Mouse (Mus musculus): ENCODE data around the gene Nptn.
"Not testable (repeated sequence)": the region's sequence is repeated elsewhere in the genome, so short reads cannot be mapped to it uniquely, and the experiment has no call there.

The Nptn gene

DNA sequence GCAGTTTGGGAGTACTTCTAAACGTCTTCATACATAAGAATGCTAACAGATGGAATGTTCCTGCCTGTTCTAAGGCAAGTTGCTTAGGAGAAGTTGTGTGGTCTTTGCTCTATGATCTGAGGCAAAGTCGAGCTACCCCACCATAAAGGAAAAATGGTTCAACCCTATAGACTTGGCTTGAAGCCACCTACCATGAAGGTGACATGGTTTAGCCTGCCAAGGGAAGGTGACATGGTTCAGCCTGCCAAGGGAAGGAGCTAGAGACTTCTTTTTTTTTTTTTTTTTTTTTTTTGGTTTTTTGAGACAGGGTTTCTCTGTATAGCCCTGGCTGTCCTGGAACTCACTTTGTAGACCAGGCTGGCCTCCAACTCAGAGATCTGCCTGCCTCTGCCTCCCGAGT, 16.1 kb upstream of the Nptn start:
- not testable (repeated sequence) for DNase-seq

DNA sequence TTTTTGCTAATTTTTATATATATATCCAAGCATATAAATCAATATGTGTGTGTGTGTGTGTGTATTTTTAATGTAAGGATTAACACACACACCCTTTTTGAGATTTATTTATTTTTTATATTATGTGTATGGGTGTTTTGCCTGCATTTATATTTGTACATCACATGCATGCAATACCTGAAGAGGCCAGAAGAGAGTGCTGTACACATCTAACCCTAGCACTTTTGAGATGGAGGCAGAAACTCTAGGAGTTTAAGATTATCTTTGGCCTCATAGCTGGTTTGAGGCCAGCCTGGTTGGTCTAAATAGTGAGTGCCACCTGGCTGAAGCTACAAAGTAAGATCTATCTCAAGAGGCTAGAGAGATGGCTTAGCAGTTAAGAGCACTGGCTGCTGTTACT, 14.4 kb upstream of the Nptn start:
- no peak for DNase-seq

DNA sequence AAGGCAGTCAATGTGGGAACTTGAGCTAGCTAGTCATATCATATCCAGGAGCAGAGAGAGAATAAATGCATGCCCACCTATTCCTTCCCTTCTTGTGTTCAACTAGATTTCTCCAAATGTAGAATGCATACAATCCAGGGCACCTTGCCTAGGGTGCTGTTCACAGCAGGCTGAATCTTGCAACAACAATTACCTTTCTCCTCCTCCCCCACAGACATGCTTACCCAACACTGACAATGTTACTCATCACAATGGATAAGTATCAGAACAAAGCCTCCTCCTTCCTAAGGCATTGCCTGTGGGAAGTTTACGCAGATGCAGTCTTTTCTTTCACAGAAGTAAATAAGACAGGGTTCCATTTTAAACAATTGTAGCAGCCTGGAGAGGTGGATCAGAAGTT, 11.0 kb upstream of the Nptn start:
- DNase-seq: no peak

DNA sequence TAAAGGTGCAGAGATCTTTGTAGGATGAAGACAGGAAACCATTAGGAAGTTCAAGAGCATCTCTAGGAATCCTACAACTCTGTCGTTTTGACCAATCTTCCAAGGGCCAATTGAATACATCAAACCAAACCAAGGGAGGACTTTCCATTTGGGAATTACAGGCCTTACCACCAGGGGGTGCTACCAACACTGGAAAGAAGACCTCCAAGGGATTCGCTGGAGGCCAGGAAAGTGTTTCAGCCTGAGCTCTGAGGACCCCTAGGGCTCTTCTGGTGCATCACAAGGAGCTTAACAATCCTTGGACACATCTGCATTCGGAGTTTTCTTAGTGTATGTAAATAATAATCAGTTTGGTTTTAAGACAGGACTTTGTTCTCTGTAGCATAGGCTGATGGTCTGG, 3.4 kb upstream of the Nptn start:
- peak; percentile 87 for DNase-seq

DNA sequence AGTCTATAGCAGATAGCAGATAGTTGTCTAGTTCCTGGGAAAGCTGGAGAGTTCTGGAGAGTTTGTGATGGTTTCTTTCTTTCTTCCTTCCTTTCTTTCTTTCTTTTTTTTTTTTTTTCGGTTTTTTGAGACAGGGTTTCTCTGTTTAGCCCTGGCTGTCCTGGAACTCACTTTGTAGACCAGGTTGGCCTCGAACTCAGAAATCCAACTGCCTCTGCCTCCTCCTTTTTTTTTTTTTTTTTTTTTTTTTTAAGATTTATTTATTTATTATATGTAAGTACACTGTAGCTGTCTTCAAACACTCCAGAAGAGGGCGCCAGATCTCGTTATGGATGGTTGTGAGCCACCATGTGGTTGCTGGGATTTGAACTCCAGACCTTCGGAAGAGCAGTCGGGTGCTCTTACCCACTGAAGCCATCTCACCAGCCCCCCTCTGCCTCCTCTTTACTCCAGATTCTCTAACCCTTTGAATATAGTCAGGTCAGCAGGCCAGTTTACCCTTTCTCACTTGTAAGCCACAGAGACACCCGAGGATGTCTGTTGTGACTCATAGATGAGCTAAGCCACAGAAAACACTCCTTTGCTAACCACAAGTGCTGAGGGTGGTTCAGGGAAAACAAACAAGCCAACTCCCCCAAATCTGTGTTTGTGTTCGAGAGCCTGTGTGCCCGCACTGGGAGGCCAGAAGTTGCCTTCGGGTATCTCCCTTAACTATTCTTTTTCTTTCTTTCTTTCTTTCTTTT, 1.4 kb upstream of the Nptn start:
- DNase-seq: not testable (repeated sequence)

DNA sequence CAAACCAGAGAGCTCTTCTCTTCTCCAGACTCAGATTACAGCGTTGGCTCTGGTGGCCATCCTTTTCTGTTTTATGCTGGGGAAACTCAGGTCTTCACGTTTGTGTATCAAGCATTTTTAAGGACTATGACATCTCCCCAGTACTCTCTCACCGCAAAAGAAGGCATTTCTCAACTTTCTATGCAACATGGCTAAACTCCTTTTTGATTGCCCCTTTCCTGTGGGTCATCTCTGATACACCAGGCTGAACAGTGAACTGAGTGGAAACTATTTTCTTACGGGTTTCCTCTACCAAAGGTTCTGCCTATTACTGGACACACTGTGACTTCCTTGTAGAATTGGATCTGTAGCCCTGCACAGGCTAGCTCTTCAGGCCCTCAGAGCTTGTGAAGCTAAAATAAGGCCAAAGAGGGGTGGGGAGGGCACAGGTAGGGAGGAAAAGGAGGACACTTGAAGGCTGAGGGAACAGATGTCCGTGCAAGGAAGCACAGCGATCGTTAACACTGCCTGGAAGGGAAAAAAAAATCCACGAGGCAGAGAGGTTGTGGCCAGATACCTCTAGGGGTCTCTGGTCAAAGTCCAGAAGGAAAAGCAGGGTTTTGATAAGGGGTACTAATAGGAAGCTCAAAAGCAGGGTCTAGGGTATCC, 633 bp upstream of the Nptn start:
- DNase-seq: no peak

DNA sequence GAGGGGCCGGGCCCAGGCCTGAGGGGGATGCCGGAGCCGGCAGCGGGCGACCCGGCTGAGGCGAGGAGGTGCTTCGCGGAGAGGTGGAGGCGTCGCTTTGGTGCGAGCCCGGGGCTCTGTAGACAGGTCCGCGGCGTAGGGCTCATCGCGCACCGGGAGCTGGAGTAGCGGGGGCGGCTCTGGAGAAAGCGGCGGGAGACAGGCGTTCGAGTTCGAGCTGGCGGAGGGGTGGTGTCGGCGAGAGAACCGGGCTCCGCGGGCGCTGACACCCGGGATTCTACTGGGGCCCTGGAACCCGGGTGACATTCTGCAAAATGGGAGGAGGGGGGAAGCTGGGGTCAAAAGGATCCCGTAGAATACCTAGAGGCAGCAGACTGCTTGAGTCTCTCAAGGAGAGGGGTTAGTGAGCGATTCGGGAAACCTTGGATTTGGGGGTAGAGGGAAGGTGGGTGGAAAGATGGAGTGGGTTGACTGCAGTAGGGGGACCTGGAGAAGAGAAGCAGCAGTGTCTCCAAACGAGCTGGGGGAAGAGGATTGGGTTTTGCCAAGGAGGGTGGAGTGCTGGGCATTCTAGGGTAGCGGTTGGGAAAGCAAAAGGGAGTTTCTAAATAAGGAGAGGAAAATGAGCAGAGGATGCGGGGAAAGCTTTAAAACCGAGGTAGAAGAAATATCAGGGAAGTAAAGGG, 684 bp downstream of the Nptn start:
- peak; percentile 58 for DNase-seq

DNA sequence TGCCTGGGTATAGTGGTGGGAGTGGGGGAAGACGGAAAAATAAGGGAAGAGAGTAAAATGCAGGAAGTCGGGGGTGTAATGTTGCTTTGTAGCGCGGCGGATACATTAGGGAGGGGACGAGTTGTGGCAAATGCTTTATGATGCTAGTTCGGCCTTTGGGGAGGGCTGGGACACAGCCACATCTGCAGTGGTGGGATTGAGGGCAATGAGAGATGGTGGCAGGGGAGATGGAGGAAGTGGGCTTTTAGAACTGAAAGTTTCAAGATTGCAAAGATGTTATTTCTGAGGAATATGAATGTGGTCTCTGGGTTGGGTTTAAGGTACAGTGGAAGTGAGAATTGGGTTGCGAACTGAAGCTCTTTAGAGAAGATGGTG, 1.2 kb downstream of the Nptn start:
- DNase-seq: peak; percentile 14

DNA sequence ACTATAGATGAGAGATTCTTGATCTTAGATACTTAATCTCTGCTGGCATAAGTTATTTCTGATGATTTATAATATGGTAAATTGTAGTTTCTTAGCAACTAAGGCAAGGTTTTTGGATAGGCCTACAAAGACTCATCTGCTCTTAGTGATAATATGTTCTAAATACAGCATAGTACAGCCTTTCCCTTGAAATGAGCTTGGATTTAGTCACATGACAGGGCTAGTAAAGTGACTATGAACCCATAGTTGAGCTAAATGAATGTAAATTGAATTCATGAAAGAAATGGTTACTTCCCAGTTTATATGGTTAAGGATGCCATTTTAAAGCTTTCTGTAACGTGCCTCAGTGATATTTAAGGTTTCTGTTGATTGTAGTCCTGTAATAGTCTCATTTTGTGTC, 2.3 kb downstream of the Nptn start:
- no peak for DNase-seq

DNA sequence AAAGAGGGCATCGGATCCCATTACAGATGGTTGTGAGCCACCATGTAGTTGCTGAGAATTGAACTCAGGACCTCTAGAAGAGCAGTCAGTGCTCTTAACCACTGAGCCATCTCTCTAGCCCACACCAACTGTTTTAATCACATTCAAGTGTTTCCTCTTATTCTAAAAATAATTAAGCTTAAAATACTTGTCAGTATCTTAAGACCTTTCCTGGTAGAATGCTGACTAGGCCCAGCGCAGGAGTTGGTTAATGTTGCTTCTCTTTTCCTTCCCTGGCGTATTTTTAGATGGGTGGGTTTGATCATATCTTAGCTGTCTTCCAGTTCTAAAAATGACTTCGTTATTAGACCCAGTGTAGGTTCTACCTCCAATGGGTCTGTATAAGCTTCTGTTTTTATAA, 6.6 kb downstream of the Nptn start:
- no peak for DNase-seq

DNA sequence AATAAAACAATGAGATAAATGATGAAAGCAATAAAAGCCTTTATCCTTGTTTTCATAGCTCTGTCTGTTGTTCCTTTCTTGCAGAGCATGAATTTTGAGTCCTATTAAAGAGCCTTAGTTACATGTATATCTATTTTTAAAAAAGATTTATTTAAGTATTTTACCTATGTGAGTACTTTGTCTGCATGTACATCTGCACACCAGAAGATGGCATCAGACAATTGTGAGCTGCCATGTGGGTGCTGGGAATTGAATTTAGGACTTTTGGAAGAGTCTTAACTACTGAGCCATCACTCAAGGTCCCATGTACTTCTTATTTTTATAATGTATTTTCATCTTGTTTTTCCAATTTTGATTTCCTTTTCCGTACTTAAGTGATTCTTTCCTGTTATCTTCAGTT, 13.3 kb downstream of the Nptn start:
- DNase-seq: no peak

DNA sequence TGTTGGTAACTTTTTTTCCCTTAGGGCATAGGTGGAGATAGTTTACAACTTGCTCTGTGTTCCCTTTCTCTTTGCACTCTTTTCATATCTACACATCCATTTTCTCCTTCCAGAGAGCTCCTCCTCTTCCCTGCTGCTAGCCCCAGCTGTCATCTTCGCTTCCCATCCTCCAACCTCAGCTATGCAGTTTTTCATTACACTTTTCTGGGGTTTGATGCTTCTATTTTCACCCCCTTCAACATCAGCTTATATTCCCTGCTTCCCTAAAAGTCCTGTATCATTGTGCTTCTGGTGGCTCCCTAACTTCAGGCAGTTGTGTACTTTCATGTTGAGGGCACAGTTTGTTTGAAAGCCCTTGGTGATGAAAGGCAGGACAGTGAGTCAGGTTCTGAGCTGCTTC, 31.8 kb downstream of the Nptn start:
- DNase-seq: no peak

DNA sequence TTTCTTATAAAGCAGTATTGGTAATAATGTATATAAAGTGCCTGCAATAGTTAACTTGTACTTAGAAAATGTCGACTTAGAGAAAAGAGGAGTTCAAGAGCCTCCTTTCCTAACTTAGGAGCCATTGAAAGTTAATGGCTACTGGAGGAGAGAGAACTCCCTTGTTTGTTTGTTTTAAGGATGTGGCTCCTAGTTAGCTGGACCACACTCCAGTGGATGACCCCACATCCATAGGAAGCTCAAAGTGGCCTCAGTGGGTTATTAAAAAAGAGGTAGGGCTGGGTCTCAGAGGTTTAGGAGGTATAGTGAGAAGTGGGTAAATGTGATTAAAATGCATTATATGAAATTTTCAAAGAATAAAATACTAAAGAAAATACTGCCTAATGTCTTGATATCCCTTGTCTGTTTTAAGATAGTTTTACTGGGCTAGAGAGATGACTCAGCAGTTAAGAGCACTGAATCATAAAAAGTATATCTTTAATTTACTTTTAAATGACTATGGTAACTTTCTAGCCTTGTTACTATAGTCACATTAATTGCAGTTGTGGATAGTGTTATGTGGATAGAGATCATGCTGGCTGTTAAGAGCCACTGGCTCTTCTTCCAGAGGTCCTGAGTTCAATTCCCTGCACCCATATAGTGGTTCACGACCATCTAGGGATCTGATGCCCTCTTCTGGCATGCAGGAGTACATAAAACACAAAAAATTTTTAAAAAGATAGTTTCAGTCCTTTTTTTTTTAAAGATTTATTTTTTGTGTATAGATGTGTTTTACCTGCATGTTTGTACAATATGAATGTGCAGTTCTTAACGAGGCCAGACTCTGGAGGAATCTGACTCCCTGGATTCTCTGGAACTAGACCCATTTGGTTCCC, 33.3 kb downstream of the Nptn start:
- no peak for DNase-seq

DNA sequence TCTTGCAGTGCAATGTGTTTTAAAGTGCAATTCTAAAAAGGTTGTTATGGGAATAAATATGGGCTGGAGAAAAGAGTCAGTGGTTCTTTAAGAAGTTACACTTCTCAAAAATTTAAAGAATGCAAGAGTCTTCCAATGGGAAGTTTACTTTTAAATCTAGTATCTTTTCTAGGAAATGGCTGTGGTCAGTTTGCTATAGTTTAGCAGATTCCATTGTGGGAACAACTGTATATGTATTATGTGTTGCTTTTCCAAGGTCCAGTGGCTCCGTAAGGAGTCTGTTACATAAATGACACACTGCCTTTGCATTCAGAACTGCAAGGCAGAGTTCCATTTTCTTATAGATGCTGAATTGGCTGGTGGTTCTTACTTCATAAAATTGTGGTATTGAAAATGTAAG, 41.0 kb downstream of the Nptn start:
- DNase-seq: no peak

DNA sequence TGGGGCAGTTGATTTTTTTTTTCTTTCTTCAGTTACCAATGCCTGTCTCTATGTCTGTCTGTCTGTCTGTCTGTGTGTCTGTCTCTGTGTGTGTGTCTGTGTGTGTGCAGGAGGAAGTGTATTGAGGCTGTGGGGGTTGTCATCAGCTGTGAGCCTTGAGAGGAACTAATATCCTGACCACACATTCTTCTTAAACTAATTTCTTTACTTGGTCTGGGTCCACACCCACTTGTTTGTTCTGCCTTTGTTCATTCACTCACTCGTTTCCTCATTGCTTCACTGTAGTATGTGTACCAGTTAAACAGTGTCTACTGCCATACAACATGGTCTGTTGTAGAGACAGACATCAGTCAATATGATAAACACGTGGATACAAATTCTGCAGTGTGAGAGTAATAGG, 45.2 kb downstream of the Nptn start:
- DNase-seq: no peak

DNA sequence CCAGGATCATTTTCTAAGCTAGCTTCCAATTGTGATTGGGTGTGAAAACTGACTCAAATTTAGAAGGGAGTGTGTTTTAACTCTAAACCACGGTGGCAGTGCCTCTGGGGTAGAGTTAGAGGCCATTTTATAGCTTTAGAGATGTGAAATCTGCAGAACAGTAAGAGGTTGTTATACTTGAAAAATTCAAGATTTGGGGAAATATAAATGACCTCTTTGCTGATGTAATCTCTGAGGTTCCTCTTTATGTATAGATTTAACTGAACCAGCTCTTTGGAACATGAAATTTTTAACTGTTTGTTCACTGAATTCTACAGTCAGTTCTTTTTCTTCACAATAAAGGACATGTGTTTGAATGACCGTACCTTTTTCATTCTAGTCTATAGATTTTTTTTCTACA, 48.4 kb downstream of the Nptn start:
- DNase-seq: no peak

DNA sequence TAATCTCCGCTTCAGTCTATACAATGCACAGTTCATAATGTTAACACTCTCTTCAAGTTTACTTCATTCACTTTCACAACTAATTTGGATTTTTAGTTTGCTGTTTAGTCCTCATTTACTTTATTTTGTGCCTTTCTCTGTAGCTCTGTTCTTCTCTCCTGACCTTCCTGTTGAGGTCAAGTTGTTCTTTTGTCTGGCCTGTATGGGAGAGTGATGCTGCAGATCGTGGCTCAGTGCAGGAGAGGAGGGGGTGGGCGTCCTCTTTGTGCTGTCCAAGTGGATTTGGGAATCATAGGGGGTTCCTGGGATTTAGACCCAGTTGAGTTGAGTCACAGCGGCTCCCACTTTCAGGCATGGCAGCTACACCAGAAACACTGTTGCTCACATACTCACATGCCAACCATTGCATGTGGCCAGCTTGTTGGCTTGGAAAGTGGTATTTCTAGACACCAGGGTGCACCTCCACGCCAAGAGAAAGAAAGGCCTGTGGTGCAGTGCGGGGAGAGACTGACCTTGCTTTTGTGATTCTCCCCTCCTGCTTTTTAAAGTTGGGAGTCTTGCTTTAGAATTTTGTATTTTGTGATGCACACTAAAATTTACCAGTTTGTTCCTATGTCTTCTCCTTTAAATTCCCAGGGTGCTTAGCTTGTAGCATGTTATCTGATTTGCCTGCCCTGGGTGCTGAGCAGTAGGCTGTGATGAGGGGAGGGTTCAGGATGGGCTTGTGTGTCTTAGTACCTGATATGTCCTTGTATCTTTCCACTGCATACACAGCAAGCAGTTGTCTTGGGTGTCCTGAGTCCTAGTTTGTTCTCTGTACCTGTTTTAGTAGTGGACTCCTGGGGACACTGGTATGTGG, 66.6 kb downstream of the Nptn start:
- DNase-seq: no peak

DNA sequence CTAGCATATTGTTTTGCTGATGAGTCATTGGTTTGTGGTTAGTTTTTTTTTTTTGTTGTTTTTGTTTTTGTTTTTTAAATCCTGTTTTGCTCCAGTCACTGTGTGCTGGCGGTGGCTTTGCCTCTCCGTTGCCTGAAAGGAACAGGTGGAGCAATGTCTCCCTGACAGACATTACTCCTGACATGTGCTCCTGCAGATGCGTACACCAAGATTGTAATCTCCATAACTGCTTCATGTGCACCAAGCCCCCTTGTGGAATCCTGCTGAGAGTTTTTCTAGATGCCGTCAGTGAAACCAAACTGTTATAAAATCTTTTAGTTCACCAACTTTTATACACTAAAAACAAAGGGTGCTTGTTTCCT, 67.2 kb downstream of the Nptn start:
- no peak for DNase-seq

DNA sequence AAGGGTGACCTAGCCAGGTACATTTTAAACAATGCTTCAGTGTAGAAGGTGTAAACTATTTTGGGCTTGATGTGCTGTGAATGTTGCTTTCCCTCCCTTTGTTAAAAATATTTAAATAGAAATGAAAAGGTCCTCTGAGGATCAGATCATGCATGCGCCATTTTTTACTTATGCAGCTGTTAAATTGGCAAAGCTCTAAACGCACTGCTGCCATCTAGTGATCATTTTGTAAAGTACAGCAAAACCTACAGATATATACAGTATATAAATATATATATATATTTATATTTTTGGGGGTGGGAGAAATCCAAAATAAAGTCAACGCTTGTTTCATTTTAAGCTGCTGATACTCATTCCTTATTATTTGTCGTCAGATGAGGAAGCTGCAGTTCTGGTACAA, 70.0 kb downstream of the Nptn start:
- DNase-seq: no peak

DNA sequence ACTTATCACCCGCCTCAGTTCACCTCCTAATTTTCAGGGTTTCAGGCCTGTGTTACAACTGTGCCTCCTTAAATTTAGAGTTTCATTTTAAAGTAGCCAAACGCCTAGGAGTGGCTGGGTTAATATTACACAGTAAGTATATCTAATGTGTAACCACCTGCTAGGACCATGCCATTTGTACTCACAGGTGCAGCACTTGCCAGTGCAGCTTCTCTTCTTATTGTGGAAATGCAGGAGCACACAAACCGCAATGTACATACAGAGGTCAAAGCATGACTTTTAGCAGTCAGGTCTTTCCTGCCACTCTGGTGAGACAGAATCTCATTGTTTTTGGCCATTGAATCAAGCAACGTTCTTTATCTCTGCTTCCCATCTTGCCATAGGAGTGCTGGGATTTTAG, 72.5 kb downstream of the Nptn start:
- no peak for DNase-seq

DNA sequence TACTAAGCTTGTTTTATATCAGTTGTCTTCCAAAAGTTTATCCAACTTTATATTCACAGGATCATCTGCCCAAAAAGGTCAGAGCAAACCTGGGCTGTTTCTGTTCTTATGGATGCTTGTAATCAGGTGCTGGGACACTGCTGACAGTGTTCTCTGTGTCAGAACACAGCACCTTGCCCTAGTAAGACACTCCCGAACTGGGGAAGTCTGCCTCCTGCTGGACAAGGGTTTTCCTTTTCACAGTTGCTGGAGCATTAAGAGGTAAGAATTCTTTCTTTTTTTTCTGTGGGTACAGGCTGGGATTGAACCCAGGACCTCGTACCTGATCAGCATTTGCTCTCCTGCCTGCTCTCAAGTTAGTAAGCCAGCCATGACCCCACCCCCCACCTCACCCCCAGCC, 74.4 kb downstream of the Nptn start:
- no peak for DNase-seq

DNA sequence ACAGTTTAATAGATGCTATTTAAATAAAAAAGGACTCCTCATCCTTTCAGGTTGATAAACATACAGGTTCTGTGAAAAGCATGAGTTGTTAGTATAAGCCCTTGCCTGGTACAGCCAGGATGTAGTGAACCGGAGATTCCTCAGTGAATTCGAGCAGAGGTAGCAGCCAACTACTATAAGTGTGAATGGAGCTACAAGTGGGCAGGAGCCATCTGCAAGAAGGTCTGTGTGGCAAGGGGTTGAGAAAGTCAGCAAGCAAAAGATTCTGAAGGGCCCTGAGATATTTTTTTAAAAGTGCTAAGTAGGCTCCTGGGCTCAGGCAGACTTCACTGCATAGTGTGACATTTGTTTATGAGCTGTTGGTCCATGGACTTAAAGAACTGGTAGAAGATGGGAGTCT, 74.8 kb downstream of the Nptn start:
- no peak for DNase-seq
